Mouse (Mus musculus) G1E (cell line): ENCODE data around the gene Morc1.

Source experiments
- CTCF ChIP-seq: IDR thresholded peaks from 2 replicates; pipeline ENCODE4 v1.5.1; 2012; ENCODE audit warnings: low read depth, low read length, inconsistent platforms, mixed read lengths
- GATA1 ChIP-seq: IDR thresholded peaks from 2 replicates; pipeline ENCODE4 v1.6.1; 2012; ENCODE audit warnings: borderline replicate concordance, low read length, inconsistent platforms, mixed read lengths
- GATA2 ChIP-seq: IDR thresholded peaks from 2 replicates; pipeline ENCODE4 v1.6.1; 2012; ENCODE audit warnings: low read depth, low read length, inconsistent platforms, borderline replicate concordance
- POLR2AphosphoS5 ChIP-seq: IDR thresholded peaks from 2 replicates; pipeline ENCODE4 v1.6.1; 2012; ENCODE audit warnings: low read depth, low read length, inconsistent platforms; ENCODE audit not compliant: insufficient replicate concordance
- TAL1 ChIP-seq: conservative IDR thresholded peaks from 2 replicates; pipeline ENCODE4 v1.6.1; 2012; ENCODE audit warnings: low read depth, low read length, inconsistent platforms, mixed read lengths

DNA sequence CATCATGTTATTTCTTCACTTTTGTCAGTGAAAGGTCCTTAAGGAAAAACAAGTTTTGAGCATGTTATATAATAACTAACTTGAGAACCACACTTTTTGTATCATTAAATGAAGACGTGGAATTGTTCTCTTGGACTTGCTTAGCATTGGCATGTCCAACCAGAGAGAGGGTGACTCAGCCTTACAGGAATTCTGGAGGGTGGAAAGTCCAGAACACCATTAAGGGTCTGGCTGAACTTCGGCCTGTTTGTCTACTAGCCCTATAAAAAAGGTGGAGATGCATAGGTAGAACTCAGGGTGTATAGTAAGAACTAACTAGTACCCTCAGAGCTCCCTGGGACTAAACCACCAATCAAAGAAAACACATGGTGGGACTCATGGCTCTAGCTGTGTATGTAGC, 35.8 kb upstream of the Morc1 start:
- no peak for TF ChIP-seq CTCF
- TF ChIP-seq GATA2: no peak
- TF ChIP-seq TAL1: no peak
- TF ChIP-seq GATA1: no peak
- no peak for TF ChIP-seq POLR2AphosphoS5
